Mouse (Mus musculus): ENCODE data around the gene Bpifb1. TPM values are rescaled to one million over a fixed set of nuclear protein-coding genes. Genes with fewer than 3 reads are reported as not detected.

The Bpifb1 gene
- polyA plus RNA-seq, 1 experiment = not detected

- H3K27me3 ChIP-seq (replicated peaks; ENCODE audit: control insufficient read depth, insufficient read depth, low read length) = no peaks in the 10 kb centered on the region
- no peaks in the 10 kb centered on the region for H3K36me3 ChIP-seq (ENCODE audit: control insufficient read depth, insufficient read depth, low read length)
- 14% methylated on average over 3 of the region's 3 CpGs for WGBS
- no peak for TF ChIP-seq POLR2A (IDR thresholded peaks at IDR 0.05; ENCODE audit: low read depth, low read length)
- TF ChIP-seq CTCF (conservative IDR thresholded peaks at IDR 0.05; ENCODE audit: insufficient read depth, insufficient read length, low read depth, low read length) = 0 out of 2 replicates have a peak, but pooled peaks have one; percentile 26
- H3K27ac ChIP-seq (ENCODE audit: insufficient read depth, low read depth, low read length) = no peak overlapping the region
- peak; percentile 8 for DNase-seq
- no peaks in the 10 kb centered on the region for H3K4me1 ChIP-seq (ENCODE audit: control insufficient read depth, insufficient read depth, low read length)
- no peak overlapping the region for H3K4me3 ChIP-seq (ENCODE audit: insufficient read depth, low read depth, low read length)
These were observed 18.5 kb downstream of the Bpifb1 start for GRCm38 (mm10) chr2:154209112-154209511.

- 13% methylated on average over 1 of the region's 1 CpGs for WGBS
- no peak overlapping the region for H3K4me3 ChIP-seq (ENCODE audit: insufficient read depth, low read depth, low read length)
- TF ChIP-seq CTCF (conservative IDR thresholded peaks at IDR 0.05; ENCODE audit: insufficient read depth, insufficient read length, low read depth, low read length) (no peak), POLR2A (IDR thresholded peaks at IDR 0.05; ENCODE audit: low read depth, low read length) (no peak)
These were observed 20.5 kb downstream of the Bpifb1 start for GRCm38 (mm10) chr2:154211121-154211520.

GRCm38 (mm10) chr2:154211881-154212280 is 21.3 kb downstream of the Bpifb1 start:
- Histone ChIP-seq H3K27ac (ENCODE audit: insufficient read depth, low read depth, low read length) (no peak overlapping the region), H3K4me3 (ENCODE audit: insufficient read depth, low read depth, low read length) (no peak overlapping the region), H3K4me1 (ENCODE audit: control insufficient read depth, insufficient read depth, low read length) (no peaks in the 10 kb centered on the region), H3K27me3 (replicated peaks; ENCODE audit: control insufficient read depth, insufficient read depth, low read length) (no peaks in the 10 kb centered on the region), H3K36me3 (ENCODE audit: control insufficient read depth, insufficient read depth, low read length) (no peaks in the 10 kb centered on the region)
- DNase-seq = no peak
- 73% methylated on average over 4 of the region's 4 CpGs for WGBS
- no peak for TF ChIP-seq CTCF (conservative IDR thresholded peaks at IDR 0.05; ENCODE audit: insufficient read depth, insufficient read length, low read depth, low read length)
- TF ChIP-seq POLR2A (IDR thresholded peaks at IDR 0.05; ENCODE audit: low read depth, low read length) = no peak

More at GRCm38 (mm10) chr2:154211121-154211520, 20.5 kb downstream of the Bpifb1 start:
- Histone ChIP-seq H3K4me1 (ENCODE audit: control insufficient read depth, insufficient read depth, low read length) (no peaks in the 10 kb centered on the region), H3K27ac (ENCODE audit: insufficient read depth, low read depth, low read length) (no peak overlapping the region), H3K27me3 (replicated peaks; ENCODE audit: control insufficient read depth, insufficient read depth, low read length) (no peaks in the 10 kb centered on the region), H3K36me3 (ENCODE audit: control insufficient read depth, insufficient read depth, low read length) (no peaks in the 10 kb centered on the region)
- DNase-seq = no peak

- 11% methylated on average over 5 of the region's 5 CpGs for WGBS
- H3K4me1 ChIP-seq (ENCODE audit: control insufficient read depth, insufficient read depth, low read length) = no peaks in the 10 kb centered on the region
- no peak overlapping the region for H3K4me3 ChIP-seq (ENCODE audit: insufficient read depth, low read depth, low read length)
- H3K36me3 ChIP-seq (ENCODE audit: control insufficient read depth, insufficient read depth, low read length) = no peaks in the 10 kb centered on the region
- DNase-seq = peak; percentile 75
- no peak overlapping the region for H3K27ac ChIP-seq (ENCODE audit: insufficient read depth, low read depth, low read length)
- H3K27me3 ChIP-seq (replicated peaks; ENCODE audit: control insufficient read depth, insufficient read depth, low read length) = no peaks in the 10 kb centered on the region
- TF ChIP-seq POLR2A (IDR thresholded peaks at IDR 0.05; ENCODE audit: low read depth, low read length) = no peak
- TF ChIP-seq CTCF (conservative IDR thresholded peaks at IDR 0.05; ENCODE audit: insufficient read depth, insufficient read length, low read depth, low read length) = peak; percentile 86
These were observed 24.6 kb downstream of the Bpifb1 start for GRCm38 (mm10) chr2:154215191-154215590.

GRCm38 (mm10) chr2:154219950-154220349 is 29.3 kb downstream of the Bpifb1 start:
- no peak for TF ChIP-seq POLR2A (IDR thresholded peaks at IDR 0.05; ENCODE audit: low read depth, low read length)
- no peak for TF ChIP-seq CTCF (conservative IDR thresholded peaks at IDR 0.05; ENCODE audit: insufficient read depth, insufficient read length, low read depth, low read length)
- 74% methylated on average over 5 of the region's 5 CpGs for WGBS
- H3K27me3 ChIP-seq (replicated peaks; ENCODE audit: control insufficient read depth, insufficient read depth, low read length) = no peaks in the 10 kb centered on the region

GRCm38 (mm10) chr2:154223265-154223916 is 32.8 kb downstream of the Bpifb1 start, which contains the start of gene Bpifb5:
TSS of gene Bpifb5 (plus strand) at chr2:154223742.
- Histone ChIP-seq H3K27me3 (replicated peaks; ENCODE audit: control insufficient read depth, insufficient read depth, low read length) (no peaks in the 10 kb centered on the region), H3K27ac (ENCODE audit: insufficient read depth, low read depth, low read length) (no peak within 1 kb of the TSS), H3K4me3 (ENCODE audit: insufficient read depth, low read depth, low read length) (no peak within 1 kb of the TSS), H3K36me3 (ENCODE audit: control insufficient read depth, insufficient read depth, low read length) (no peaks in the 10 kb centered on the region), H3K4me1 (ENCODE audit: control insufficient read depth, insufficient read depth, low read length) (no peaks in the 10 kb centered on the region)
- 14% methylated on average over 14 of the region's 14 CpGs for whole genome bisulfite sequencing
- DNase-seq = peak; percentile 57
- TF ChIP-seq CTCF (conservative IDR thresholded peaks at IDR 0.05; ENCODE audit: insufficient read depth, insufficient read length, low read depth, low read length) (no peak), POLR2A (IDR thresholded peaks at IDR 0.05; ENCODE audit: low read depth, low read length) (no peak)

More at GRCm38 (mm10) chr2:154219950-154220349, 29.3 kb downstream of the Bpifb1 start:
- Histone ChIP-seq H3K4me1 (ENCODE audit: control insufficient read depth, insufficient read depth, low read length) (no peaks in the 10 kb centered on the region), H3K36me3 (ENCODE audit: control insufficient read depth, insufficient read depth, low read length) (no peaks in the 10 kb centered on the region), H3K4me3 (ENCODE audit: insufficient read depth, low read depth, low read length) (no peak overlapping the region), H3K27ac (ENCODE audit: insufficient read depth, low read depth, low read length) (no peak overlapping the region)
- no peak for DNase-seq

- Histone ChIP-seq H3K4me1 (ENCODE audit: control insufficient read depth, insufficient read depth, low read length) (no peaks in the 10 kb centered on the region), H3K4me3 (ENCODE audit: insufficient read depth, low read depth, low read length) (no peak overlapping the region), H3K27me3 (replicated peaks; ENCODE audit: control insufficient read depth, insufficient read depth, low read length) (no peaks in the 10 kb centered on the region), H3K36me3 (ENCODE audit: control insufficient read depth, insufficient read depth, low read length) (no peaks in the 10 kb centered on the region), H3K27ac (ENCODE audit: insufficient read depth, low read depth, low read length) (no peak overlapping the region)
- no peak for TF ChIP-seq POLR2A (IDR thresholded peaks at IDR 0.05; ENCODE audit: low read depth, low read length)
- no peak for TF ChIP-seq CTCF (conservative IDR thresholded peaks at IDR 0.05; ENCODE audit: insufficient read depth, insufficient read length, low read depth, low read length)
- DNase-seq = no peak
- 37% methylated on average over 2 of the region's 2 CpGs for WGBS
These were observed 33.3 kb downstream of the Bpifb1 start for GRCm38 (mm10) chr2:154223917-154224273.
